Mouse (Mus musculus) C2C12 (cell line): ENCODE data around the gene Tiam1. TPM values are rescaled to one million over a fixed set of nuclear protein-coding genes. Genes with fewer than 3 reads are reported as not detected.

Experiments
- H3K27me3 ChIP-seq: one replicate; pipeline ENCODE4 v1.6.1; 2011; ENCODE audit not compliant: control insufficient read depth, insufficient read depth, insufficient read length
- H3K36me3 ChIP-seq: one replicate; pipeline ENCODE4 v1.6.1; 2011; ENCODE audit not compliant: control insufficient read depth, insufficient read depth
- H3K4me3 ChIP-seq: one replicate; pipeline ENCODE4 v1.5.1; 2011; ENCODE audit warnings: mild to moderate bottlenecking, control low read depth; ENCODE audit not compliant: poor library complexity, insufficient read depth, severe bottlenecking
- H3K79me2 ChIP-seq: one replicate; pipeline ENCODE4 v1.6.1; 2011; ENCODE audit not compliant: control insufficient read depth, insufficient read depth
- H3K79me3 ChIP-seq: one replicate; pipeline ENCODE4 v1.6.1; 2011; ENCODE audit warnings: low read depth, control low read depth
- H3ac ChIP-seq: one replicate; pipeline ENCODE3; 2011; ENCODE audit warnings: low read depth; ENCODE audit not compliant: control insufficient read depth, insufficient read length
- CEBPB ChIP-seq: IDR thresholded peaks from one replicate; pipeline ENCODE4 v1.6.1; 2011; ENCODE audit warnings: low read depth, mild to moderate bottlenecking, control low read depth, moderate library complexity
- CTCF ChIP-seq: IDR thresholded peaks from one replicate; pipeline ENCODE4 v1.5.1; 2011; ENCODE audit not compliant: control insufficient read depth, insufficient read depth, insufficient read length
- FOSL1 ChIP-seq: IDR thresholded peaks from one replicate; pipeline ENCODE4 v1.8.0; 2011; ENCODE audit warnings: mild to moderate bottlenecking, low read length; ENCODE audit not compliant: poor library complexity, insufficient read depth, severe bottlenecking
- MAX ChIP-seq: IDR thresholded peaks from one replicate; pipeline ENCODE4 v1.6.1; 2011; ENCODE audit warnings: mild to moderate bottlenecking, control low read depth
- MYOD1 ChIP-seq: IDR thresholded peaks from one replicate; pipeline ENCODE4 v1.6.1; 2011; ENCODE audit warnings: low read depth; ENCODE audit not compliant: control insufficient read depth, insufficient read length
- MYOG ChIP-seq: IDR thresholded peaks from one replicate; pipeline ENCODE4 v1.6.1; 2011; ENCODE audit not compliant: control insufficient read depth, insufficient read length; ENCODE audit errors: extremely low read depth
- USF1 ChIP-seq: IDR thresholded peaks from one replicate; pipeline ENCODE4 v1.6.1; 2011; ENCODE audit warnings: low read depth, mild to moderate bottlenecking, control low read depth, moderate library complexity
- polyA plus RNA-seq: library from polyadenylated mRNA; unstranded; fragments of >200 nt; fragmentation: generic; extraction: Trizol; gene quantifications from one replicate; pipeline ENCODE4 v1.2.1, GENCODE M21; 2012; ENCODE audit warnings: missing spikeins

Tiam1 gene
- polyA plus RNA-seq, 1 experiment: 6.9 TPM

- Histone ChIP-seq H3K79me2 (no peaks in the 10 kb centered on the region), H3ac (no peak overlapping the region), H3K79me3 (no peaks in the 10 kb centered on the region), H3K4me3 (no peak overlapping the region), H3K27me3 (no peaks in the 10 kb centered on the region), H3K36me3 (no peaks in the 10 kb centered on the region)
- TF ChIP-seq MAX: no peak
- TF ChIP-seq USF1: no peak
- no peak for TF ChIP-seq FOSL1
- TF ChIP-seq MYOD1: no peak
Measured at GRCm38 (mm10) chr16:89922458-89922857, 221.1 kb downstream of the Tiam1 start.

- H3K4me3 ChIP-seq: no peak overlapping the region
- H3ac ChIP-seq: no peak overlapping the region
- no peaks in the 10 kb centered on the region for H3K79me2 ChIP-seq
- TF ChIP-seq CTCF (no peak), MYOG (no peak), MAX (no peak), MYOD1 (no peak), FOSL1 (no peak), CEBPB (no peak), USF1 (no peak)
- H3K27me3 ChIP-seq: no peaks in the 10 kb centered on the region
- H3K36me3 ChIP-seq: no peaks in the 10 kb centered on the region
- no peaks in the 10 kb centered on the region for H3K79me3 ChIP-seq
Measured at GRCm38 (mm10) chr16:89921370-89921769, 222.2 kb downstream of the Tiam1 start.

- Histone ChIP-seq H3K36me3 (no peaks in the 10 kb centered on the region), H3ac (no peak overlapping the region), H3K79me3 (no peaks in the 10 kb centered on the region), H3K79me2 (no peaks in the 10 kb centered on the region), H3K27me3 (no peaks in the 10 kb centered on the region), H3K4me3 (no peak overlapping the region)
- TF ChIP-seq USF1: no peak
- no peak for TF ChIP-seq MYOD1
- TF ChIP-seq MYOG: no peak
- TF ChIP-seq CTCF: no peak
- no peak for TF ChIP-seq FOSL1
- no peak for TF ChIP-seq CEBPB
- TF ChIP-seq MAX: no peak
Measured at GRCm38 (mm10) chr16:89920417-89920816, 223.2 kb downstream of the Tiam1 start.

- Histone ChIP-seq H3K27me3 (no peaks in the 10 kb centered on the region), H3K4me3 (no peak overlapping the region), H3K79me3 (no peaks in the 10 kb centered on the region), H3ac (no peak overlapping the region), H3K36me3 (no peaks in the 10 kb centered on the region), H3K79me2 (no peaks in the 10 kb centered on the region)
- no peak for TF ChIP-seq CEBPB
- no peak for TF ChIP-seq USF1
- no peak for TF ChIP-seq MYOD1
- no peak for TF ChIP-seq FOSL1
- TF ChIP-seq MYOG: no peak
- TF ChIP-seq MAX: no peak
- TF ChIP-seq CTCF: no peak
Measured at GRCm38 (mm10) chr16:89917404-89917803, 226.2 kb downstream of the Tiam1 start.

- Histone ChIP-seq H3K4me3 (no peak overlapping the region), H3K36me3 (no peaks in the 10 kb centered on the region), H3K79me3 (no peaks in the 10 kb centered on the region), H3K27me3 (no peaks in the 10 kb centered on the region), H3K79me2 (no peaks in the 10 kb centered on the region), H3ac (no peak overlapping the region)
- TF ChIP-seq MAX: no peak
Measured at GRCm38 (mm10) chr16:89914946-89915345, 228.6 kb downstream of the Tiam1 start.

GRCm38 (mm10) chr16:89912686-89913375, 230.7 kb downstream of the Tiam1 start:
- TF ChIP-seq CEBPB (no peak), CTCF (no peak), MAX (no peak), USF1 (no peak), FOSL1 (no peak), MYOD1 (no peak), MYOG (no peak)
- no peaks in the 10 kb centered on the region for H3K79me2 ChIP-seq
- H3K36me3 ChIP-seq: no peaks in the 10 kb centered on the region
- H3K27me3 ChIP-seq: no peaks in the 10 kb centered on the region
- no peak overlapping the region for H3ac ChIP-seq
- H3K4me3 ChIP-seq: no peak overlapping the region
- no peaks in the 10 kb centered on the region for H3K79me3 ChIP-seq
